Mouse (Mus musculus) B cell, adult 2 months (primary cell): ENCODE results near the gene Dglucy.
"Not testable (repeated sequence)": the region's sequence is repeated elsewhere in the genome, so short reads cannot be mapped to it uniquely, and the experiment has no call there.

Experiments used
- DNase-seq, 2 experiments: peaks; one replicate each; pipeline ENCODE4 v3.0.0; 2022

The Dglucy gene

DNA sequence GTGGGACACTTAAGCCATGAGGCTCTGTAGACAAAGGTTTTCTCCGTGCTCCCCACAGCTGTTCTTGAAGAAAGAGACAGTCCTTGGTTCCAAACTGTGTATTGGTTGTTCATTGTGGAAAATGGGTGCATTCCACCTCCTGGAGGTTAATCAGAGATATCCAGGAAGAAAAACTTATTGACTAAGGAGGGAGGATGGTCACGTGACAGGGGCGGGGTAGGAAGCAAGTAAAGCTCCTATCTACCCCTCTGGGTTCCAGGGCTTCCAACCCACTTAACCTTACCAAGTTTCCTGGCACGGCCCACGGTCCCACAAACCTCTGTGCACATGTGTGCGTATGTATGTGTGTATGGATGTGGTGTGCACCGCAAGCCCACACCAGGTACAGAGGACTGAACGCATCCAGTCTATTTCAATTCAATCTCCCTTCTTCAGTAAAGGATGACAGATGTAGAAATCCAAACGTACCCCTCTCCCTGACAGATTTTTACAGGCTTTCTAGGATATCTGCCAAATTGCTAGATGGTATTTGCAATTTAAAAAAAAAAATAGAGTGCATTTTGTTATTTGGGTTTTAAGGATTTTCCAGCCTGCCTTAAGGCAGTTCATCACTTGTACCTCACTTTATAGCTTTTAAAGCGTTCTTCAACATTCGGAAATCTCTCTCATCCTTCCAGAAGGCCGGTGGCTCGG is 2.7 kb downstream of the Dglucy start:
- no peak for DNase-seq

DNA sequence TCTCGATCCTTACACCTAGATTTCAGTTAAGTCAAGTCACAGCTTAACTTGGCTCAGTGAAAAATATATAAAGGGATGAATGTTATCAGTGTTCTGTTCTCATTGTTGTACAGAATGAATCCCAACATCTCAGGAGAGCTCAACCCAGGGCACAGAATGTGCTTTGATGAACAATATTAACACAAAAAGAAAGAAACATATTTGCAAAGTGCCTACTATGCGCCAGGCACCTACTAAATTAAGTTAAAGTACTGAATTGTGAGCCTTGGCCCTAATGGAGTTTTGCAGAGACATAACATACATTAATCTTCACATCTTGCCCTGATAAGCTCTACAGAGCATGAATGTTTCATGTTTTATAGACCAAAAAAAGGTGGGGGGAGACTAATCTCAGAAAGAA is 5.3 kb downstream of the Dglucy start:
- no peak for DNase-seq

GRCm38 (mm10) chr12:100785344-100785743 is 6.5 kb downstream of the Dglucy start:
- DNase-seq = no peak

DNA sequence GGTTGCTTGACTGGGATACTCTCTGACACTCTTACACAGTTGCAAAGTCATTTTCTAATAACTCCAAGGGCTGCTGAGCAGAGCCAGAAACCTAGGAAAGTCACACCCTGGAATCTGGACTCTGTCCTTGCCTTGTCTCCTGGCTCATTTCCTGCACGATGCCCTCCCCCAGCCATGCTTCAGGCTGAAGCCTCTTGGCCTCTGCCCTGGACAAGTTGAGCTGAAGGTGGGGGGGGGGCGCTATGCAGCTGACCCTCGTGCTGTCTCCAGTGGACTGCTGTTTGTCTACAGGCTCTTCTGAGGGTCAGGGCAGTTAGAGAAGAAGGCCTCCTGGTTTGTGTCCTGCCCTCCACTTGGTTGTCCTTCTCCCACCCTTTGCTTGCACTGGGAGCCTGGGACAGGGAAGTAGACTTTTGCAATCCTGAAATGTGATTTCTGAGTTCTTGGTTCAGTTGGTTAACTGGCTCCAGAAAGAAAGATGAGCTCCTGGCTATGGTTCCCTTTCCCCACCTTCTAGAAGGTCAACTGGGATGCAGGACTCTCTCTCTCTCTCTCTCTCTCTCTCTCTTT is 11.2 kb downstream of the Dglucy start:
- no peak for DNase-seq

DNA sequence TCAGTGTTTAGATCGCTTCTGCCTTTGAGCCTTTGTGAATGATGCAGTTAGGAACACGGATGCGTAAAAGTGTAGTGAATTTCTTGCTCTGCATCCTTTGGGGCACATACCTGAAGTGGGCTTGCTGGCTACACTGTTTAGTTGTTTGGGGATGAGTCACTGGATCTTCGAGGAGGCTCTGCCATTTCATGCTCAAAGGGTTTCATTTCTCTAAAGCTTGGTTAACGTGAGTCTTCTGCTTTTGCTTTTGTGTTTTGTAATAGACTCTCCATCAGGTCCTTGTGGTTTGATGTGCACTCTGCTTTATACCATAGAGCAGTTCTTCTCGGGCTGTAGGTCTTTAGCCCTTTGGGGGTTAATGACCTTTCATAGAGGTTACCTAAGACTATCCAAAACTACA is 12.6 kb downstream of the Dglucy start:
- no peak for DNase-seq

GRCm38 (mm10) chr12:100794450-100795230 is 15.8 kb downstream of the Dglucy start:
- DNase-seq = no peak

GRCm38 (mm10) chr12:100795390-100796036 is 16.7 kb downstream of the Dglucy start:
- DNase-seq = no peak

- not testable (repeated sequence) for DNase-seq
Observed at GRCm38 (mm10) chr12:100803391-100803790, 24.5 kb downstream of the Dglucy start.

- no peak for DNase-seq
Observed at GRCm38 (mm10) chr12:100807280-100807679, 28.4 kb downstream of the Dglucy start.

- no peak for DNase-seq
Observed at GRCm38 (mm10) chr12:100808609-100809280, 29.9 kb downstream of the Dglucy start.

- no peak for DNase-seq
Observed at GRCm38 (mm10) chr12:100810542-100810941, 31.7 kb downstream of the Dglucy start.

DNA sequence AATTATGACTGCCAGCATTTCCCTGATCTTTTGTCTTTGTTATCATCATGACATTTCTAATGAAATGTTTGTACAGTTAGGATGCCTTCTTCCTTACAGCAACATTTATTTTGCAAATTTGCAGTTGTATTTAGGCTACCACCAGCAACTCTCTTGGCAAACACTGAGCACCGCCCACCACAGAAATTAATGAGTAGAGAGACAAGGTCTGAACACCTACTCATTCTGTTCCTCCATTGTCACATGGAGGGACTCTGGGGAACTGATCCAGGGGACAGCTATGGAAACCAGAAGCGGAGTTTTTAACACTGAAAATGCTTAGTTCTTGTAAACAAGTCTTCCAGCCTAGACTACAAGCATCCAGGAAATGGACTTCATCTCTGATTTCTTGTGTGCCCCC is 35.0 kb downstream of the Dglucy start:
- no peak for DNase-seq

GRCm38 (mm10) chr12:100814671-100815070 is 35.8 kb downstream of the Dglucy start:
- DNase-seq = no peak

DNA sequence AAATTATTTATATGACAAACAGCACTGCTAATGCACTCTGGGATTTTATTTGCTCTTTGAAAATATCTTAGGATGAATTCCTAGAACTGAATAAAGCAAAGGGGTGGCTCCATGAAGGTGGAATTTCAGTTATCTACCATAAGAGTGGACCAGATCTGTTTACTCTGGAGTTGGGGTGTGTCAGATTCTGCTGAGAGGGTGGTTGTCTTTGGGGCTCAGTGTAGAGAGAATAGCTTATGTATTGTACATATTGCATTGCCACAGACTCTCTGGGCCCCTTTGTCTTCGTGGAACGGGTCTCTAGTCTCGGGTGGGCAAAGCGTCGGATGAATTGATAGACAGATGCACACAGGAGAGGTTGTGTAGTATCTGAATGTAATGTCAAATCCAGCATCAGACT is 38.0 kb downstream of the Dglucy start:
- no peak for DNase-seq

GRCm38 (mm10) chr12:100819965-100820364 is 41.1 kb downstream of the Dglucy start:
- no peak for DNase-seq

- no peak for DNase-seq
Observed at GRCm38 (mm10) chr12:100831021-100831420, 52.2 kb downstream of the Dglucy start.

DNA sequence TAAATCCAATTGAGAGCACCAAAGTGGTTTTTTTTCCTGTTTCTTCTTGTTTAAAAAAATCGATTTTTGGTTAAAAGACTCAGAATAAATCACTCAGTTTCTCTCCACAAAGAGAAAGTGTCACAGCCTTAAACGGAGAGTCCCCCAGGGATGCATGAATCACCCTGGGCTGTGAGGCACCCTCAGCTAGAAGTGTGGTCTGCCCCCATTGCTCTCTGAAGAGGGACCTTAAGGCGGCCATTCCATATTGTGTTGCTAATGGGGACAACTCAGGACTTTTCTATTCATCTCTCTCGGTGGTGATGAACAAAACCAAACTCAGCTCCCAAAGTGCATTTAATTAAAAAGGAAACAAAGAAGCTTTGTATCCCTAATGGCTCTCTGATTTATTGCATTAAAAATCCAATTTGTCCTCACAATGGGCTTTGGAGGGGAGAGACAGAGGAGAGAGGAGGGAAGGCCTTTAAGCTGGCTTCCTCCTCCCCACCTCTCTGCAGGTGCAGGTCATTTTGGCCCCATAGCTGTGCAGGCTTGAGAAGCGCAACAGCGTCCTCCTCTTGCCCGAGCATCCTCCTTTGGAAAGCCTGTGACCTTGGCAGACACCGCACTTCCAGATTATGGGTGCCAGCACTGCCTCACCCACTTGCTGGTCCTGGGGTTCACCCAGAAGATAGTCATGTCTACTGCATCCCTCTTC is 52.9 kb downstream of the Dglucy start:
- no peak for DNase-seq

GRCm38 (mm10) chr12:100837208-100837607 is 58.4 kb downstream of the Dglucy start:
- peak; percentile 58 for DNase-seq

DNA sequence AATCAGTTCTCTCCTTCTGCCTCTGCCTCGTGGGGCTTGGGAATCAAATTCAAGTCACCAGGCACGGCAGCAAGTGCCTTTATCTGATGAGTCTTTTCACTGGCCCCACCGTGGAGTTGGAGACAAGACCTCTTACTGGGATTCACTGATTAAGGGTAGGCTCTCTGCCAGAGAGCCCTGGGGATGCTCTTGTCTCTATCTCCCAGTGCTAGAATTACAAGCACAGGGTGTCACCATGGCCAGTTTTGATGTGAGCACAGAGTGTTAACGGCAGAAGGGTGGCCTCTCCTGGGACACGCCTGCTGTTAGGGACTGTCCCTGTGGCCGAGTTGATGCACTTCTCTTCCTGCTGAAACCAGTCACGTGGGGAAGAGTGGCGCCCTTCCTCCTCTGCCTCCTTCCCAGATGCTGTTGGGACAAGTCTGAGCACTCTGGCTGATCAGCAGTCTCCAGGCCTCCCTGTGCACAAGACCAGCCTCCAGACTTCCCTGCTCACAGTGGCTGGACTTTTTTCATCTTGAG is 60.3 kb downstream of the Dglucy start:
- DNase-seq = peak; percentile 41 to 43

GRCm38 (mm10) chr12:100839926-100840325 is 61.1 kb downstream of the Dglucy start:
- DNase-seq = no peak

- DNase-seq = peak; percentile 85
Observed at GRCm38 (mm10) chr12:100841211-100841792, 62.4 kb downstream of the Dglucy start.

GRCm38 (mm10) chr12:100843171-100843570 is 64.3 kb downstream of the Dglucy start:
- DNase-seq = no peak
